10 mouse cellular contexts compared by ENCODE assay signal in the genomic region with DNA sequence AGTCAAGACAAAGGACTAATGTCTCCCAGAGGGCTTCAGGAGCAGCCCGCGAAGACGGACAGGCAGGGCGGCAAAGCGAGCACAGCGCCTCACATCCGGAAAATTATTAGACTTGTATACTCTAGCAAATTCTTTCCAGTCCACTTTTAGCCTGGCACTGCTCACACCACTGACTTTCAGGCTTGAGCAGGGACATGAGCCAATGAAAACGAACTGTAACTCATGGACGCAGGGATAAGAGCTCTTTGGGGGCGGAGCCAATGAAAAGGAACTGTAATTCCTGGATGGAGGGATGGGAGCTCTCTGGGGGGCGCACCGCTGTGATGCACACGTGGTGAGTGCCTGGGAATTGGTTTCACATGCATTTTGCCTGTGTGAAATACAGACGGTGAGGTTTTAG. TPM values are rescaled to one million over a fixed set of nuclear protein-coding genes. Genes with fewer than 3 reads are reported as not detected.
A peak's percentile ranks its signal among the peaks of the same experiment; 100 is the strongest.
DNase-seq lines count a peak whose midpoint lies in the region; ATAC-seq lines count a peak whose summit lies in the region.
"Had no signal": no experiment of that assay in that cellular context is flagged by ENCODE, and none has a peak within 500 bp of the region (broad histone marks: within the 10 kb centered on the region; RNA-seq: fewer than 3 reads in every experiment).

No protein-coding gene starts in this region.

- DNase-seq in embryo, embryonic 10 days (ENCODE audit: low spot score): peak; percentile 16
- no peak for DNase-seq in embryo, embryonic 9.5 days (ENCODE audit: extremely low spot score)
- DNase-seq in NIH3T3 (ENCODE audit: low read depth): peak; percentile 28
- no peak for DNase-seq in adrenal gland, adult 2 months
- DNase-seq in yolk sac, embryonic 10.5 days (ENCODE audit: low spot score): no peak
- DNase-seq: gastrocnemius, postnatal 10 days had no signal

- no peaks in the 10 kb centered on the region for H3K27me3 ChIP-seq in heart, embryonic 15.5 days
- H3K27me3 ChIP-seq in limb, embryonic 13.5 days: no peaks in the 10 kb centered on the region
- no peaks in the 10 kb centered on the region for H3K27me3 ChIP-seq in liver, embryonic 12.5 days (replicated peaks)

- WGBS in heart, embryonic 15.5 days: 44% methylated on average over 14 of the region's 14 CpGs
- 47% methylated on average over 14 of the region's 14 CpGs for WGBS in limb, embryonic 13.5 days
- WGBS in liver, embryonic 12.5 days (ENCODE audit: insufficient replicate concordance): 53% methylated on average over 14 of the region's 14 CpGs

- H3K9ac ChIP-seq in heart, embryonic 15.5 days: no peak overlapping the region
- no peak overlapping the region for H3K9ac ChIP-seq in limb, embryonic 13.5 days
- H3K9ac ChIP-seq in liver, embryonic 12.5 days: no peak overlapping the region

- H3K36me3 ChIP-seq in heart, embryonic 15.5 days: no peaks in the 10 kb centered on the region
- no peaks in the 10 kb centered on the region for H3K36me3 ChIP-seq in limb, embryonic 13.5 days
- no peaks in the 10 kb centered on the region for H3K36me3 ChIP-seq in liver, embryonic 12.5 days

- peaks cover 6% of the 10 kb centered on the region for H3K4me1 ChIP-seq in heart, embryonic 15.5 days (replicated peaks)
- H3K4me1 ChIP-seq in limb, embryonic 13.5 days: peaks cover 7% of the 10 kb centered on the region; the same call in 1 of the 2 replicates
- H3K4me1 ChIP-seq in liver, embryonic 12.5 days: no peaks in the 10 kb centered on the region

- peak overlapping the region; percentile 24 for H3K27ac ChIP-seq in heart, embryonic 15.5 days
- 0 out of 2 replicates have a peak overlapping the region, but pooled peaks have one; percentile 15 for H3K27ac ChIP-seq in limb, embryonic 13.5 days
- no peak overlapping the region for H3K27ac ChIP-seq in liver, embryonic 12.5 days
- H3K27ac ChIP-seq: macrophage had no signal

- no peak overlapping the region for H3K4me3 ChIP-seq in heart, embryonic 15.5 days
- H3K4me3 ChIP-seq in limb, embryonic 13.5 days: 0 out of 2 replicates have a peak overlapping the region, but pooled peaks have one; percentile 1
- H3K4me3 ChIP-seq in liver, embryonic 12.5 days: no peak overlapping the region

- H3K4me2 ChIP-seq in heart, embryonic 15.5 days: peak overlapping the region; percentile 34
- H3K4me2 ChIP-seq in limb, embryonic 13.5 days (replicated peaks): peak overlapping the region; percentile 48
- no peak overlapping the region for H3K4me2 ChIP-seq in liver, embryonic 12.5 days

- H3K9me3 ChIP-seq in heart, embryonic 15.5 days (replicated peaks): no peaks in the 10 kb centered on the region
- no peaks in the 10 kb centered on the region for H3K9me3 ChIP-seq in limb, embryonic 13.5 days
- H3K9me3 ChIP-seq in liver, embryonic 12.5 days (replicated peaks): no peaks in the 10 kb centered on the region

- peak; percentile 74 for ATAC-seq in heart, embryonic 15.5 days (replicated peaks; ENCODE audit: insufficient number of reproducible peaks, insufficient read depth, low FRiP score, low read depth)
- ATAC-seq in limb, embryonic 13.5 days (ENCODE audit: low FRiP score, low read depth): peak; percentile 71; the same call in 1 of the 2 replicates
- ATAC-seq in liver, embryonic 12.5 days: no peak

RNA-seq across cellular contexts. Expression of gene Kcnj8, which starts 26.3 kb away (rescaled TPM):
- 16.1 and 16.2 TPM in 2 replicates for polyA plus RNA-seq in heart, embryonic 15.5 days (2015; fragmentation: Nextera tagmentation; extraction: Ambion mirVana)
- 4.5 and 5.9 TPM in 2 replicates for polyA plus RNA-seq in limb, embryonic 13.5 days (2015; fragmentation: Nextera tagmentation; extraction: Ambion mirVana)
- total RNA-seq in adrenal gland, adult 2 months (2021): 10 to 100 TPM in 1 of 2 experiments, 1 to 10 TPM in 1; 6.4 to 12.1 TPM
- 5.6 and 7.6 TPM in 2 replicates for polyA plus RNA-seq in adrenal gland, adult 2 months (2012; rRNA removed)
- polyA plus RNA-seq in liver, embryonic 12.5 days (2016; fragmentation: Nextera tagmentation; extraction: Ambion mirVana): 2.5 and 3.1 TPM in 2 replicates
- polyA plus RNA-seq: macrophage had no signal

RNA-seq across cellular contexts. Expression of gene Ldhb, which starts 37.4 kb away (rescaled TPM):
- polyA plus RNA-seq in heart, embryonic 15.5 days (2015; fragmentation: Nextera tagmentation; extraction: Ambion mirVana): 1,301 and 1,466 TPM in 2 replicates
- polyA plus RNA-seq in limb, embryonic 13.5 days (2015; fragmentation: Nextera tagmentation; extraction: Ambion mirVana): 361 and 383 TPM in 2 replicates
- total RNA-seq in adrenal gland, adult 2 months (2021): 100 to 1,000 TPM; 222 to 343 TPM
- 39.7 and 47.7 TPM in 2 replicates for polyA plus RNA-seq in adrenal gland, adult 2 months (2012; rRNA removed)
- 61.7 and 63.3 TPM in 2 replicates for polyA plus RNA-seq in liver, embryonic 12.5 days (2016; fragmentation: Nextera tagmentation; extraction: Ambion mirVana)

Comparison
In these comparisons a context has a peak if more than half of its experiments do, and no peak if none do; other contexts are left out.
1. DNase-seq: peak in embryo, embryonic 10 days (single experiment) and NIH3T3 (single experiment); none in embryo, embryonic 9.5 days (single experiment), adrenal gland, adult 2 months (single experiment) and yolk sac, embryonic 10.5 days (single experiment).